Mouse (Mus musculus): ENCODE data around the gene Smoc2. TPM values are rescaled to one million over a fixed set of nuclear protein-coding genes. Genes with fewer than 3 reads are reported as not detected.
A peak's percentile ranks its signal among the peaks of the same experiment; 100 is the strongest.

The Smoc2 gene
- 10 to 100 TPM; 43.2 to 46.4 TPM for total RNA-seq (2021)
- long read RNA-seq, experiment 1, transcript Smoc2-201 (13 exons, 2,832 nt) = major isoform, 55 of 71 reads
- long read RNA-seq, experiment 1, partial matches to known transcripts = 8 of 71 reads
- long read RNA-seq, experiment 1, other reads (novel, unspliced or antisense) = 6 of 71 reads
- long read RNA-seq, experiment 2, transcript Smoc2-201 (13 exons, 2,832 nt) = major isoform, 90 of 106 reads
- long read RNA-seq, experiment 2, partial matches to known transcripts = 9 of 106 reads
- long read RNA-seq, experiment 2, other reads (novel, unspliced or antisense) = 4 of 106 reads

GRCm38 (mm10) chr17:14279177-14279965, at the start of gene Smoc2:
Smoc2 (plus strand) TSS chr17:14279506.
- DNase-seq (ENCODE audit: low spot score in 2 of 2) = no peak

GRCm38 (mm10) chr17:14230698-14231430, 48.4 kb upstream of the Smoc2 start:
- DNase-seq (ENCODE audit: low spot score in 2 of 2) = no peak

- DNase-seq (ENCODE audit: low spot score in 2 of 2) = peak; percentile 44 to 46
Observed at GRCm38 (mm10) chr17:14232629-14233028, 46.7 kb upstream of the Smoc2 start.

- DNase-seq (ENCODE audit: low spot score in 2 of 2) = no peak
Observed at GRCm38 (mm10) chr17:14233658-14234057, 45.6 kb upstream of the Smoc2 start.

- no peak for DNase-seq (ENCODE audit: low spot score in 2 of 2)
Observed at GRCm38 (mm10) chr17:14234774-14235389, 44.4 kb upstream of the Smoc2 start.

- no peak for DNase-seq (ENCODE audit: low spot score in 2 of 2)
Observed at GRCm38 (mm10) chr17:14237134-14237533, 42.2 kb upstream of the Smoc2 start.

- DNase-seq (ENCODE audit: low spot score in 2 of 2) = no peak
Observed at GRCm38 (mm10) chr17:14239960-14240359, 39.3 kb upstream of the Smoc2 start.

GRCm38 (mm10) chr17:14242634-14243033, 36.7 kb upstream of the Smoc2 start:
- DNase-seq (ENCODE audit: low spot score in 2 of 2) = no peak

GRCm38 (mm10) chr17:14244195-14244965, 34.9 kb upstream of the Smoc2 start:
- no peak for DNase-seq (ENCODE audit: low spot score in 2 of 2)

- DNase-seq (ENCODE audit: low spot score in 2 of 2) = no peak
Observed at GRCm38 (mm10) chr17:14246266-14246665, 33.0 kb upstream of the Smoc2 start.

- no peak for DNase-seq (ENCODE audit: low spot score in 2 of 2)
Observed at GRCm38 (mm10) chr17:14247931-14248330, 31.4 kb upstream of the Smoc2 start.

GRCm38 (mm10) chr17:14249595-14249994, 29.7 kb upstream of the Smoc2 start:
- DNase-seq (ENCODE audit: low spot score in 2 of 2) = no peak

- DNase-seq (ENCODE audit: low spot score in 2 of 2) = no peak
Observed at GRCm38 (mm10) chr17:14250401-14250800, 28.9 kb upstream of the Smoc2 start.

- DNase-seq (ENCODE audit: low spot score in 2 of 2) = no peak
Observed at GRCm38 (mm10) chr17:14252456-14252855, 26.9 kb upstream of the Smoc2 start.

- no peak for DNase-seq (ENCODE audit: low spot score in 2 of 2)
Observed at GRCm38 (mm10) chr17:14254616-14255015, 24.7 kb upstream of the Smoc2 start.

- no peak for DNase-seq (ENCODE audit: low spot score in 2 of 2)
Observed at GRCm38 (mm10) chr17:14257799-14258520, 21.3 kb upstream of the Smoc2 start.

- no peak for DNase-seq (ENCODE audit: low spot score in 2 of 2)
Observed at GRCm38 (mm10) chr17:14258906-14259305, 20.4 kb upstream of the Smoc2 start.

GRCm38 (mm10) chr17:14260966-14261365, 18.3 kb upstream of the Smoc2 start:
- no peak for DNase-seq (ENCODE audit: low spot score in 2 of 2)

- no peak for DNase-seq (ENCODE audit: low spot score in 2 of 2)
Observed at GRCm38 (mm10) chr17:14262217-14262616, 17.1 kb upstream of the Smoc2 start.

GRCm38 (mm10) chr17:14268001-14268400, 11.3 kb upstream of the Smoc2 start:
- DNase-seq (ENCODE audit: low spot score in 2 of 2) = no peak

All from adrenal gland, postnatal 4 days (tissue).